Mouse (Mus musculus) liver (tissue): ENCODE measurements around the gene Igsf8.

Experiments
- DNase-seq: peaks from one replicate; pipeline ENCODE4 v3.0.0-alpha.2; 2020; ENCODE audit warnings: mixed read lengths

The Igsf8 gene

DNA sequence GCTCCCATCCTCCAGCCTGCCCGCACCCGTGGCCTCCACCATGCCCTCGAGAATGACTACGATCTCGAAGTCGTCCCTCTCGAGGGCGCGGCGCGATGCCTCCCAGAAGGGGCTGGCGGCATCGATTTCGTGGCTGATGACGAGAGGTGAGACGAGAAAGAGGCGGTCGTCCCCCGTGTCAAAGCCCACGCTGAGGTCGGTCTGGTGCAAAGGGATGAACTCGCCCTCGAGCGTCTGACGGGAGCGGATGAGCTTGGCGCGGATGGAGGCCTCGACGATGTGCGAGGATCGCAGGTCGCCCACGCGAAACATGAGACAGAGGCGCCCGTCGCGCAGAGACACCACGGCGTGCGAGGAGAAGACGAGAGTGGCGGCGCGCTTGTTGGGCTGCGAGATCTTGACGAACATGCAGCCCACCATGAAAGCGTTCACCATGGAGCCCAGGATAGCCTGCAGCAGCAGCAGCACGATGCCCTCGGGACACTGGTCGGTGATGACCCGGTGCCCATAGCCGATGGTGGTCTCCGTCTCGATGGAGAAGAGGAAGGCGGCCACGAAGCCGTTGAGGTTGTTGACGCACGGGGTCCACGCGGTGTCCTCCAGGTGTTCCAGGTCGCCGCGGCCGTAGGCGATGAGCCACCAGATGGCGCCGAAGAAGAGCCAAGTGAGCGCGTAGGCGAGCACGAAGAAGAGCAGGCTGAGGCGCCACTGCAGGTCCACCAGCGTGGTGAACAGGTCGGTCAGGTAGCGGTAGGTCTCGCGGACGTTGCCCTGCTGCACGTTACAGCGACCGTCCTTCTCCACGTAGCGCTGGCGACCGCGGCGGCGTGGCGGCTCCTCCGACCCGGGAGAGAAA is 64.5 kb downstream of the Igsf8 start:
- peak; percentile 62 for DNase-seq

DNA sequence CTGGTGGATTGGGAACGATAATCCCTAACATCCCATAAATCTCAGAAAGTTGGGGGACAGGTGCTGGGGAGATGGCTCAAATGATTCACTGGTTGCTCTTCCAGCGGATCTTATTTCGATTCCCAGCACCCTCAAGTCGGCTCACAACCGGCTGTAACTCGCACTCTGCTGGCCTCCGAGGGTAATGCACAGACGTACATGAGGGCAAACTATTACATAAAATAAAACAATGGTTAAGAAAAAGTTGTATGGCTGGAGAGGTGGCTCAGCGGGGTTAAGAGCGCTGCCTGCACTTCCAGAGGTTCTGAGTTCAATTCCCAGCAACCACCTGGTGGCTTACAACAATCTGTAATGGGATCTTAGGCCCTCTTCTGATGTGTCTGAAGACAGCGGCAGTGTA is 65.2 kb downstream of the Igsf8 start:
- DNase-seq = no peak

DNA sequence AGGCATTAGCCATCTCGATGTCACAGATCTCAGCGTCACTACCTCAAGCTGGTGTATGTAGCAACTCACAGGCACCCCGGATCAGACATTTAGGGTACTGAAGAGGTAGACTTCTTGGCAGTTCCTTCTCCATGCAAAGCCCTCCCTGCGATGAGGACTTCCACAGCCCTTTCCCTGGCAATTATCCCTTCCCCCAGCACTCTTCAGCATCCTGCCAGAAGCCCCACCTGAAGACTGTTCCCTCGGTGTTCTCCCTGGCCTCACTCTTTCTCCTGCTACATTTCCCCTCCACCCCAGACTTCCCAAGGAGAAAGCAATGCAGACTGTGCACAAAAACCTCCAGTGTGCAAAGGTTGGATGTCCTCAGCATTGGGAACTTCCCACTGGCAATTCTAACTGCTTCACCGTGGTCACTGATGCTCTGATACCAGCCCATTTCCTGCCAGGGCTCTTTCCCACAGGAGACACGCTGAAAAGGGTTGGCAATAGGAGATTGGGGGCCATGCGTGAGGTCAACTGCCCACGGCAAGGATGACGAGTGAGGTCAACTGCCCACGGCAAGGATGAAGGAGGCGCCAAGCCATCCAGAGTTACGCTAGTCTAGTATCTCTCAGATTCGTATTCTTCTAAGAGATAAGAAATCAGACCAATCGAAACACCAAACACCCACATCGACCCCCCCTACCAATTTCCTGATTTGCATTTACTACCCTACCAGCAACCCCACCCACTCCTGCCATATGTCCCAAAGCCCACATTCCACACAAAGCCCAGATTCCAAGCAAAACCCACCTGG is 66.0 kb downstream of the Igsf8 start:
- no peak for DNase-seq

- no peak for DNase-seq
Observed at GRCm38 (mm10) chr1:172328041-172328440, 66.6 kb downstream of the Igsf8 start.

GRCm38 (mm10) chr1:172328461-172328860 is 67.0 kb downstream of the Igsf8 start:
- DNase-seq = no peak

GRCm38 (mm10) chr1:172329131-172329530 is 67.7 kb downstream of the Igsf8 start, which contains the start of gene Kcnj9:
Kcnj9 (minus strand) TSS chr1:172329318.
- DNase-seq = no peak

GRCm38 (mm10) chr1:172329616-172330015 is 68.2 kb downstream of the Igsf8 start:
- DNase-seq = no peak

- DNase-seq = no peak
Observed at GRCm38 (mm10) chr1:172331422-172331947, 70.0 kb downstream of the Igsf8 start.

GRCm38 (mm10) chr1:172332925-172333324 is 71.5 kb downstream of the Igsf8 start:
- DNase-seq = no peak

- no peak for DNase-seq
Observed at GRCm38 (mm10) chr1:172333512-172333911, 72.1 kb downstream of the Igsf8 start.

- DNase-seq = no peak
Observed at GRCm38 (mm10) chr1:172335804-172336203, 74.4 kb downstream of the Igsf8 start.

- DNase-seq = no peak
Observed at GRCm38 (mm10) chr1:172337411-172338185, 76.2 kb downstream of the Igsf8 start.

- peak; percentile 73 for DNase-seq
Observed at GRCm38 (mm10) chr1:172340729-172341321, 79.4 kb downstream of the Igsf8 start, which contains the start of gene Kcnj10. Kcnj10 (plus strand) TSS chr1:172341210.

DNA sequence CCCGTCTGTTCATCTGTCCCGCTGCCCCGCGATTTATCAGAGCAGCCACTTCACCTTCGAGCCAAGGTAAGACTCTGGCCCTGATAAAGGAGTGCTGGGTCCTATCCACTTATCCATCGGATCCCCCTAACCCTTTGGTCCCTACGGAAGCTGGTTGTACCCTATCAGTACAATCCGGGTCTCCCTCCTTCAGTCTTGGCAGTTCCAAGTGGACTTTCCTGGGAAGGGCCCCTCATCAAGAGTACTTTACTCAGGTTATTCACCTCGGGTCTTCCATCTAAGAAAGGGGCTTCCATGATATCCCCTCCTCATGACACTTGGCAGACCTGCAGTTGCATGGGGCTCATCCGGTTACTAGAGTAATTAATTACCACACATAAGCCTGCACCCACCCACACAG is 79.9 kb downstream of the Igsf8 start:
- DNase-seq = no peak

DNA sequence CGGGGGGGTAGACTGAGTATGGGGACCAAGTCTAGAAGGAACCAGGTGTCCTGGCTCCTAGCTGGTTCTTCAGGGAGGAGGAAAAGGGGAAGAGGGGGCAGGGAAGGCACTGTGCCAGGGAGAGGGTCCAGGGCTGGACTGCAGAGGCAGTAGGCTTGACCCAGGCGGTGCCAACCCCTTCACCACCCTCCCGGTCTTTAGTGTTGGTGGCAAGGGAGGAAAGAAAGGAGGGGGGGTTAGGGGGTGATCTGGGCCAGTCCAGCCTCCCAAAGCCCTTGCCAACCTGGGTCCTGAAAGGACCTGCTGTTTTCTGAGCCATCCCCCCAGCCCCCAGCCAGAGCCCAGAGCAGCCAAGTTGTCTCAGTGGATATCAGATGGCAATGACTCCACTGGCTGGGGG is 81.3 kb downstream of the Igsf8 start:
- no peak for DNase-seq

DNA sequence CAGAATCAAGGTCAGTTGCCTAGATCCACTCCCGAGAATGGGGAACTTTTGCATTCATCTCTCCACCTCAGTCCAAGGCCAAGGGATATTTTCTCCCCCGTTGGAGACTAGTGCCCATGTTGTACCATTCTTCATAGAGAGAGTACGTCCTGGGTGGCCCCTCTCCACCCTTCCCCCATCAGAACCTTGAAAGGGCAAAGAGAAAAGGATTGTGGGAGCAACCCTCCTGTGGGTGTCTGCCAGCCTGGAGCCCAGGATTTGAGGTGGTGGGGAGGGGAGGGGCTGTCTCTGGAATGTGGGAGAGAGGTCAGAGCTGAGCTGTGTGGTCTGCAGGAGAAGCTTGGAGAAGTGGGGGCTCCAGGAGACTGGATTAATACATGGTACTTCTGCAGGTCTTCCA is 82.5 kb downstream of the Igsf8 start:
- DNase-seq = no peak

DNA sequence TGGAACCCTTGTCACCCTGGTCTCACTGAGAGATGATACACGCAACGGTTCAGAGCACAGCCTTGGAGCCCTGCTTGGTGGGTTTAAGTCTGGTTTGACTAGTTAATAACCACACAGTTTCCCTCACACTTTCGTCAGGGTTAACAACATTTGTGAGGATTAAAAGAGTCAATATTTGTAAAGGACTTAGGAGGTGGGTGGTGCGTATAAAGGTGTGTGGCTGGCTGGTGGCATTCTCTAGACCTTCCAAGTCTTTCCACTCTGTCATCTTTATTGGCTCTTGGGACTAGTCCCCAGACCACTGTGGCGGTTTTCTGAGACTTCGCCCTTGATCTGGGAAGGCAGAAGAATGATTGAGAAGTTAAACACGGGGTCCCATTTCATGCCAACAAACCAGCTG is 83.4 kb downstream of the Igsf8 start:
- DNase-seq = no peak

GRCm38 (mm10) chr1:172346707-172347106 is 85.3 kb downstream of the Igsf8 start:
- DNase-seq = no peak

GRCm38 (mm10) chr1:172347382-172347781 is 85.9 kb downstream of the Igsf8 start:
- DNase-seq = no peak

DNA sequence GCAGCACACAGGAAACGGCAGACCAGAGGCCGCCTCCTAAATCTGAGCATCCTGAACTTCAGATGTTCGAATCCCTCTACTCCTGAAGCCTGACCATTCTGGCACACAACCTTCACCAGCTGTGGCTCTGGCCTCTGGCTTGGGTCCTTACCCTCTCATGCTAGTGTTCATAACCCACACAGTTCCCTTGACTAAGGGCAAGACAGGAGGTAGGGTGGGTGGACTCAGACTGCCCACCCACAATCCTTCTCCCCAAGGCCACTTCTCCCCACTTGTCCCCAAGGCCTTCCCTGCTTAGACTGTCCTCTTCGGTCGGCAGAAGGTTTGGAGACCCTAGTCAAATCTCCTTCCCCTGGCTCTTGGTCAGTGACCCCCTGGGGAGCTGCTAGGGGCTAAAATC is 88.1 kb downstream of the Igsf8 start:
- DNase-seq = no peak

DNA sequence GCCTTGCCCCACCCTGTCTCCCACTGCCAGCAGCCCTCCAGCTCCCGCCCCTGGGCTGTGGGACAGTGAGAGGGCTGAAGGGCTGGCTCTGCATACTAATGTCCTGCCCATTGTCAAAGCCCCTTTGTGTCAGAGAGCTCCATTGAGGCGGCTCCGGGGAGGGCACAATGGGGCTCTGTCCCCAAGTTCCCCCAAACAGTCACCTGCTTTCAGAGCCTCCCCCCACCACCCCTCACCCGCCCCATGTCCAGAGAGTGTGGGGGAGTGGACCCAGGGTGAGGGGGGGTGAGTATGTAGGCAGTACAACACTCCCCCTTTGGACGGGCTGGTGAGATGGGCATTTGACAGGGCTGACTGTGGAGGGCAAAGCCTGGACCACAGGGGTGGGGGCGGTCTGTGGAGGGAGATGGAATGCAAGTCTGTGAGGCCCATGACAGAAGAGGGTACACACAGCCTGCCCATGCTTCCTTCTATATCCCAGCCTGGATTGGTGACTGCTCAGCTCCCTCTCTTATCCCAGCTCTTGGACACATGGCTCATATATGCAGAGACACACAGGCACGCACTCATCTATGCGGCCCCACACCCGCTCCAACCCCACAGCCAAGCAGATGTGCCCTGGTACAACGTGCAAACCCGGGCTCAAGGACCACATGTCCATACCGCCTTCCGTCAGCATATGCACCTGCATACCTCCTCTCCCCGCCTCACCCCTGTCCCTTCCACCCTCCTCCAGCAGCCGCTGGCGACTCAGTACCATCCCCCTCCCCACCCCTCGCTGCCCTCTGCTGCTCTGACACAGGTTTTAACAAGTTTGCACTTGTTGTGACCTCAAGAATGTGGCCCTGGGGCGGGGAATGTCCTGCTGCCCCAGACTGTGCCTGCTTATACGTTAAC is 88.7 kb downstream of the Igsf8 start:
- no peak for DNase-seq
